Mouse (Mus musculus): ENCODE data around the gene Lipt1.

Lipt1 gene

DNA sequence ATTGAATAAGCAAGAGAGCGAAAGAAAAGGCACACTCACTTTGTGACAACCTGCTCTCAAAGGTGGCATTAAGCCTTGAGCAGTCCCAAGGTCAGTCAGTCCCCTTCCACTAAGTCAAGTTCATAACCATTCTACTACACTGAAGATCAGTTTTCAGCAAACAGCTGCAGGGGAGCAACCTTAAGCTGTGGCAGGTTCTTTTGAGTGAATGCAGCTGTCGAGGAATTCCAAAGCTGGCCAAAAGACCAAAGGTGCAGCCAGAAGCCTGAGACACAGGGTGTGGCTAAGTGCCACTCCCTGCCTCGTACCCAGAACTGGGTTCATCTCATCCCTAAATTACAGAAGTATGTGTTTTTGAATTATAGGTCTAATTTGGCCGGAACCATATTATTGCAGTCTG, 28.3 kb downstream of the Lipt1 start:
- no peak for DNase-seq (ENCODE audit: low read depth)

GRCm38 (mm10) chr1:37900288-37900687, 28.8 kb downstream of the Lipt1 start:
- no peak for DNase-seq (ENCODE audit: low read depth)

GRCm38 (mm10) chr1:37903178-37903577, 31.6 kb downstream of the Lipt1 start:
- DNase-seq (ENCODE audit: low read depth): peak; percentile 13

- no peak for DNase-seq (ENCODE audit: low read depth)
Observed at GRCm38 (mm10) chr1:37912751-37913150, 41.2 kb downstream of the Lipt1 start.

DNA sequence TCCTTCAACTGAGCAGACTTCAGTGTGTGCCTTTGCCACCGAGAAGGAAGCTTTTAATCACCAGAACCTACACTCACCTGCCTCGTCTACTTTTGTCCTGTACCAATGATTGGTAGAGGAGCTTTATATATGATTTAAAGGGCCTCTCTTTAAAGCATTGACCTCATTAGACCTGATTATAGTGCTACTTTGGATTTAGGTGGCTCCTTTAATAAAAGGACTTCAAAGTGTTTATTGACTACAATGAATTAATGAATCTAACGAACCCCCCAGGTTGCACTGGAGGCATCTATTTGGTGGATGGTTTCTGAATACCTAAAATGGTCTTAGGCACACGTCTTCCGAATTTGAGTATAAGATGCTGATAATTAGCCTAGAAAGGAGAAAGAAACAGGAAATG, 44.9 kb downstream of the Lipt1 start, which contains the start of gene Lyg2:
Gene Lyg2 (minus strand): TSS at position 101 of the 400 bp plus-strand sequence.
- no peak for DNase-seq (ENCODE audit: low read depth)

- no peak for DNase-seq (ENCODE audit: low read depth)
Observed at GRCm38 (mm10) chr1:37917666-37918065, 46.1 kb downstream of the Lipt1 start.

- DNase-seq (ENCODE audit: low read depth): no peak
Observed at GRCm38 (mm10) chr1:37918096-37918495, 46.6 kb downstream of the Lipt1 start.

GRCm38 (mm10) chr1:37922536-37922935, 51.0 kb downstream of the Lipt1 start:
- no peak for DNase-seq (ENCODE audit: low read depth)

Measured in naive thymus-derived CD4-positive, alpha-beta T cell, adult 2 months (primary cell).